Mouse (Mus musculus) liver, embryonic 16.5 days (tissue): Measurements from ENCODE around the gene Zcchc12. TPM values are rescaled to one million over a fixed set of nuclear protein-coding genes. Genes with fewer than 3 reads are reported as not detected.

Experiments
- polyA plus RNA-seq: library from polyadenylated mRNA; unstranded; fragments of >200 nt; fragmentation: Nextera tagmentation; extraction: Ambion mirVana; gene quantifications from 2 replicates; pipeline ENCODE4 v1.2.1, GENCODE M21; 2015

Zcchc12 gene
- polyA plus RNA-seq, 1 experiment from 2014 or later, result 0.20 TPM

Other genes with a start within 250 kb of the Zcchc12 start
- 5.8 and 6.4 TPM in 2 replicates for gene Il13ra1, start 83.8 kb upstream of the Zcchc12 start, polyA plus RNA-seq
- 0.43 and 0.50 TPM in 2 replicates for gene Lonrf3, start 132.4 kb downstream of the Zcchc12 start, polyA plus RNA-seq
- not detected in 2 replicates for gene Gm6268, start 205.4 kb downstream of the Zcchc12 start, polyA plus RNA-seq